In the genomic region with DNA sequence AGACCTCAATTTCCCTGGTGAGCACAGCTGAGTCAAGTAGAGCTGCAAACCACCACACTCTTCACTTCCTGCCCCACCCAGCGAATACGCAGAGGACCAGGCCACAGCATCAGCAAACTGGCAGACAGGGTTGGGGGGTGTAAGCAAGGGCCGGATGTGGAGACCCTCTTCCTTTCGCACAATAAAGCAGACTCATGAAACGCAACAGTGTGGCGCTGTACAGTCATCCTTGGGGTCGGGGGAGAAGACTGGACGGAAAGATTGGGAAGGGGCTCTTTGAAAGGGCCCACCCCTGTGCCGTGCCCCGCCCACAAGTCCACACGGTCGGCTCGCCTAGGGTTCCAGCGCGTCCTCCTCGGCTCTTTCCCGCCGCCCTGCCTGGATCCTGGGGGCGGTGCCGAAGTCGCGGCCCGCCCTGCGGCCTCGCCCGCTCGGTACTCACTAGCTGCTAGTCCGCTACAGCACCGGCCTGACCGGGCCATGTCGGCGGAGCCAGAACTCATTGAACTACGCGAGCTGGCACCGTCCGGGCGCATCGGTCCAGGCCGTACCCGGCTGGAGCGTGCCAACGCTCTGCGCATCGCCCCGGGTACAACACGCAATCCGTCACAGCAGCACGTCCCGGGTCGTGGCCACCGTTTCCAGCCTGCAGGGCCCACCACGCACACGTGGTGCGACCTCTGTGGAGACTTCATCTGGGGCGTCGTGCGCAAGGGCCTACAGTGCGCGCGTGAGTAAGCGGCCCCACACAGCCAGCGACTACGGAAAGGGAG, we compare ENCODE assay signal across 8 mouse cellular contexts. TPM values are rescaled to one million over a fixed set of nuclear protein-coding genes. Genes with fewer than 3 reads are reported as not detected.
DNase-seq lines count a peak whose midpoint lies in the region; ATAC-seq and TF ChIP-seq lines count a peak whose summit lies in the region.

A gene (plus strand): TSS at position 439 of the 773 bp plus-strand sequence.

- H3K27ac ChIP-seq in bone marrow, adult 2 months (ENCODE audit: control insufficient read depth, insufficient read depth, low read depth, low read length, poor library complexity): peak within 1 kb of the TSS; percentile 68
- H3K27ac ChIP-seq in hindbrain, embryonic 13.5 days: peak within 1 kb of the TSS; percentile 23; the same call in 1 of the 2 replicates

- no peaks in the 10 kb centered on the region for H3K9me3 ChIP-seq in hindbrain, embryonic 13.5 days
- H3K9me3 ChIP-seq in megakaryocyte, embryonic 14.5 days: no peaks in the 10 kb centered on the region

- 0 out of 2 replicates have a peak, but pooled peaks have one; percentile 31 for TF ChIP-seq POLR2A in bone marrow, adult 2 months (IDR thresholded peaks at IDR 0.05; ENCODE audit: borderline replicate concordance, control insufficient read depth, low read depth, low read length)

- no peak for ATAC-seq in hindbrain, embryonic 13.5 days (ENCODE audit: low FRiP score)

- 2% methylated on average over 63 of the region's 63 CpGs for WGBS in bone marrow, adult 2 months
- WGBS in hindbrain, embryonic 13.5 days: under 1% methylated on average over 63 of the region's 63 CpGs

- H3K4me2 ChIP-seq in hindbrain, embryonic 13.5 days: peak within 1 kb of the TSS; percentile 65

- H3K4me1 ChIP-seq in bone marrow, adult 2 months (ENCODE audit: control insufficient read depth, insufficient read depth, low read length): peaks cover 13% of the 10 kb centered on the region; the same call in 1 of the 2 replicates
- H3K4me1 ChIP-seq in hindbrain, embryonic 13.5 days (replicated peaks): peaks cover 56% of the 10 kb centered on the region
- H3K4me1 ChIP-seq in megakaryocyte, embryonic 14.5 days: peaks cover 77% of the 10 kb centered on the region

- H3K9ac ChIP-seq in hindbrain, embryonic 13.5 days: peak within 1 kb of the TSS; percentile 70

- H3K36me3 ChIP-seq in hindbrain, embryonic 13.5 days: no peaks in the 10 kb centered on the region
- H3K36me3 ChIP-seq in megakaryocyte, embryonic 14.5 days (replicated peaks; ENCODE audit: low read length): peaks cover 2% of the 10 kb centered on the region

- H3K27me3 ChIP-seq in hindbrain, embryonic 13.5 days: peaks cover 53% of the 10 kb centered on the region
- H3K27me3 ChIP-seq in megakaryocyte, embryonic 14.5 days (replicated peaks): peaks cover 8% of the 10 kb centered on the region

- peak; percentile 40 for DNase-seq in MN1 (ENCODE audit: low spot score)
- DNase-seq in gastrocnemius, adult 18-20 months (ENCODE audit: low spot score): peak; percentile 66
- DNase-seq in left cerebral cortex, postnatal 14 days (ENCODE audit: low spot score in 2 of 2): no peak
- peak; percentile 55 to 76 for DNase-seq in spleen, postnatal 10 days (ENCODE audit: low spot score in 2 of 2)
- no peak for DNase-seq in frontal cortex, postnatal 36 days (ENCODE audit: low spot score in 2 of 2)

- no peak for TF ChIP-seq CTCF in bone marrow, adult 2 months (IDR thresholded peaks at IDR 0.05; ENCODE audit: control insufficient read depth, insufficient read depth, low read length)

- H3K4me3 ChIP-seq in bone marrow, adult 2 months (replicated peaks; ENCODE audit: control insufficient read depth, low read depth, low read length): peak within 1 kb of the TSS; percentile 57
- peak within 1 kb of the TSS; percentile 40 for H3K4me3 ChIP-seq in hindbrain, embryonic 13.5 days
- H3K4me3 ChIP-seq in megakaryocyte, embryonic 14.5 days (replicated peaks): peak within 1 kb of the TSS; percentile 96

- intact Hi-C loops in left cerebral cortex, postnatal 14 days (cut with DNase I): no loop called here

RNA-seq across cellular contexts. Expression of the gene that starts here (rescaled TPM):
- polyA plus RNA-seq in bone marrow, adult 2 months (2011; ENCODE audit: insufficient read depth, insufficient read length, low replicate concordance, missing spikeins): 31.3 and 32.3 TPM in 2 replicates
- total RNA-seq in gastrocnemius, adult 18-20 months (2021): 10 to 100 TPM; 11.9 to 13.6 TPM
- 36.7 and 36.9 TPM in 2 replicates for polyA plus RNA-seq in hindbrain, embryonic 13.5 days (2015; fragmentation: Nextera tagmentation; extraction: Ambion mirVana)
- total RNA-seq in left cerebral cortex, postnatal 14 days (2021): 10 to 100 TPM; 14.0 to 14.6 TPM
- polyA plus RNA-seq in megakaryocyte, embryonic 14.5 days (2012; ENCODE audit: insufficient read depth, low replicate concordance): 10.3 and 12.6 TPM in 2 replicates

Comparison
In these comparisons a context has a peak if more than half of its experiments do, and no peak if none do; other contexts are left out.
1. DNase-seq: peak in MN1 (single experiment), gastrocnemius, adult 18-20 months (single experiment) and spleen, postnatal 10 days (2 of 2); none in left cerebral cortex, postnatal 14 days (0 of 2) and frontal cortex, postnatal 36 days (0 of 2).
2. H3K4me3 ChIP-seq: peak in every context shown above with its lines; median percentile 96 in megakaryocyte, embryonic 14.5 days; 57 in bone marrow, adult 2 months; 40 in hindbrain, embryonic 13.5 days.